Mouse (Mus musculus) ovary, postnatal 10 days (tissue): ENCODE data around the gene Vmn1r3.
A peak's percentile ranks its signal among the peaks of the same experiment; 100 is the strongest.
"Not testable (repeated sequence)": the region's sequence is repeated elsewhere in the genome, so short reads cannot be mapped to it uniquely, and the experiment has no call there.

ENCODE experiments used
- DNase-seq: peaks from one replicate; pipeline ENCODE4 v3.0.0; 2022; ENCODE audit warnings: low spot score

Vmn1r3 gene

GRCm38 (mm10) chr4:3185258-3185657, at the start of gene Vmn1r3:
TSS of gene Vmn1r3 (minus strand) at chr4:3185358.
- not testable (repeated sequence) for DNase-seq

- no peak for DNase-seq
Observed at GRCm38 (mm10) chr4:3232053-3232452, 46.9 kb upstream of the Vmn1r3 start.

- DNase-seq, result peak; percentile 58
Observed at GRCm38 (mm10) chr4:3230908-3231684, 45.9 kb upstream of the Vmn1r3 start.

- no peak for DNase-seq
Observed at GRCm38 (mm10) chr4:3229532-3229931, 44.4 kb upstream of the Vmn1r3 start.

GRCm38 (mm10) chr4:3228476-3228875, 43.3 kb upstream of the Vmn1r3 start:
- DNase-seq, result no peak

GRCm38 (mm10) chr4:3227751-3228150, 42.6 kb upstream of the Vmn1r3 start:
- DNase-seq, result no peak

- DNase-seq, result no peak
Observed at GRCm38 (mm10) chr4:3226488-3226887, 41.3 kb upstream of the Vmn1r3 start.

- DNase-seq, result not testable (repeated sequence)
Observed at GRCm38 (mm10) chr4:3225416-3225815, 40.3 kb upstream of the Vmn1r3 start.

GRCm38 (mm10) chr4:3224848-3225247, 39.7 kb upstream of the Vmn1r3 start:
- not testable (repeated sequence) for DNase-seq

- not testable (repeated sequence) for DNase-seq
Observed at GRCm38 (mm10) chr4:3223483-3224209, 38.5 kb upstream of the Vmn1r3 start.

GRCm38 (mm10) chr4:3216382-3216781, 31.2 kb upstream of the Vmn1r3 start:
- DNase-seq, result not testable (repeated sequence)

- not testable (repeated sequence) for DNase-seq
Observed at GRCm38 (mm10) chr4:3213349-3213748, 28.2 kb upstream of the Vmn1r3 start.

GRCm38 (mm10) chr4:3209643-3210217, 24.6 kb upstream of the Vmn1r3 start:
- DNase-seq, result not testable (repeated sequence)

- not testable (repeated sequence) for DNase-seq
Observed at GRCm38 (mm10) chr4:3176746-3177490, 8.2 kb downstream of the Vmn1r3 start.

GRCm38 (mm10) chr4:3176195-3176594, 9.0 kb downstream of the Vmn1r3 start:
- not testable (repeated sequence) for DNase-seq

- not testable (repeated sequence) for DNase-seq
Observed at GRCm38 (mm10) chr4:3175756-3176155, 9.4 kb downstream of the Vmn1r3 start.

GRCm38 (mm10) chr4:3174586-3174985, 10.6 kb downstream of the Vmn1r3 start:
- DNase-seq, result not testable (repeated sequence)

GRCm38 (mm10) chr4:3167020-3167419, 18.1 kb downstream of the Vmn1r3 start, which contains the start of gene Vmn1r2:
TSS of gene Vmn1r2 (plus strand) at chr4:3167320.
- DNase-seq, result not testable (repeated sequence)

GRCm38 (mm10) chr4:3165046-3165445, 20.1 kb downstream of the Vmn1r3 start:
- DNase-seq, result no peak

GRCm38 (mm10) chr4:3164429-3164828, 20.7 kb downstream of the Vmn1r3 start:
- not testable (repeated sequence) for DNase-seq

GRCm38 (mm10) chr4:3153320-3153719, 31.8 kb downstream of the Vmn1r3 start:
- not testable (repeated sequence) for DNase-seq

- DNase-seq, result not testable (repeated sequence)
Observed at GRCm38 (mm10) chr4:3147926-3148325, 37.2 kb downstream of the Vmn1r3 start.
